Mouse (Mus musculus): ENCODE measurements at regions not wholly inside any gene's neighbourhood (a gene's known extent, or its start where the extent isn't known, plus 50 kb on each side); places are given as distances from the start of the nearest gene placed in this dataset.

DNA sequence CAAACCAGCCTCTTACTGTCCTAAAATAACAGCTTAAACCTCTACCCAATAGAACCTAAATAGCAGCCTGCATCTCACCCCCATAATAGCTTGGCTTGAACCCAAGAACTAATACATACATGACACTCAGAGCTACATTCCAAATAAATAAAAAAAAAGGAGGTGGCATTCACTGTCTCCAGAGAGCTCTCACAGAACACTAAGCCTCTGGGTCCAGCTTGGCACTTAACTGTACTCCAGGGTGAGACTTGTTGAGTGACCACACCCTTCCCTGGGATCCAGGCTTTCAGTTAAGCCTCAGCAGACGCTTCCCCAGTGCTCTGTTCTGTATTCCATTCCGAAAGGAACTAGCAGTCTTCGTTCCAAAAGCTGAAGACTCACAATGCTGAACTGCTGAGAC, 186.3 kb upstream of the Tsc22d2 start:
- no peak for TF ChIP-seq CTCF (IDR thresholded peaks at IDR 0.05; ENCODE audit: extremely low read depth, insufficient read length, insufficient replicate concordance, low read depth, low read length)
- TF ChIP-seq POLR2A (IDR thresholded peaks at IDR 0.05; ENCODE audit: low read depth, low read length), result no peak

Data from small intestine, adult 2 months (tissue).